Mouse (Mus musculus): ENCODE data around the gene Tex52. TPM values are rescaled to one million over a fixed set of nuclear protein-coding genes. Genes with fewer than 3 reads are reported as not detected.
"Not testable (repeated sequence)": the region's sequence is repeated elsewhere in the genome, so short reads cannot be mapped to it uniquely, and the experiment has no call there.

Gene Tex52
- polyA plus RNA-seq, 1 experiment from 2014 or later: 0.29 TPM

DNA sequence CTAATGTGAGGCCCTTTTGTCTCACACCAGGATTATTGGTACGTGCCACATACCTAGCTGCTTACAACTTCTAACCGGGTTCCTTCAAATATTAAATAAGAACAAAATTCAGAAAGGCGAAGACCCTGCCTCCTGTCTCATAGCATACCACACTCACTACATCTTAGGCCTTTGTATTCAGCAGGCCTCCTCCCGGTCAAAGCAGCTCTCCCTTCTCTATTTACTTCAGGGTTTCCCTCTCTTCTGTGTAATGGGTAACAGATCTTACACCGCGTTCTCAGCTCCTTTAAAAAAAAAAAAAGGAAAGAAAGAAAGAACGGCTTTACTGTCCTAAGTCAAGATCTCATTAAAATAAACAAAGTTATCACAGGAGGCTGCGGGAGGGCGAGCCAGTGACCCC, 13.4 kb upstream of the Tex52 start:
- peaks cover 31% of the 10 kb centered on the region for H3K4me1 ChIP-seq
- DNase-seq (ENCODE audit: low spot score): no peak
- peaks cover 42% of the 10 kb centered on the region for H3K36me3 ChIP-seq
- H3K27ac ChIP-seq: peak overlapping the region; percentile 98
- WGBS: 19% methylated on average over 9 of the region's 9 CpGs
- no peaks in the 10 kb centered on the region for H3K27me3 ChIP-seq (ENCODE audit: insufficient read depth, poor library complexity, severe bottlenecking)
- no peaks in the 10 kb centered on the region for H3K9me3 ChIP-seq
- peak overlapping the region; percentile 88 for H3K4me3 ChIP-seq

DNA sequence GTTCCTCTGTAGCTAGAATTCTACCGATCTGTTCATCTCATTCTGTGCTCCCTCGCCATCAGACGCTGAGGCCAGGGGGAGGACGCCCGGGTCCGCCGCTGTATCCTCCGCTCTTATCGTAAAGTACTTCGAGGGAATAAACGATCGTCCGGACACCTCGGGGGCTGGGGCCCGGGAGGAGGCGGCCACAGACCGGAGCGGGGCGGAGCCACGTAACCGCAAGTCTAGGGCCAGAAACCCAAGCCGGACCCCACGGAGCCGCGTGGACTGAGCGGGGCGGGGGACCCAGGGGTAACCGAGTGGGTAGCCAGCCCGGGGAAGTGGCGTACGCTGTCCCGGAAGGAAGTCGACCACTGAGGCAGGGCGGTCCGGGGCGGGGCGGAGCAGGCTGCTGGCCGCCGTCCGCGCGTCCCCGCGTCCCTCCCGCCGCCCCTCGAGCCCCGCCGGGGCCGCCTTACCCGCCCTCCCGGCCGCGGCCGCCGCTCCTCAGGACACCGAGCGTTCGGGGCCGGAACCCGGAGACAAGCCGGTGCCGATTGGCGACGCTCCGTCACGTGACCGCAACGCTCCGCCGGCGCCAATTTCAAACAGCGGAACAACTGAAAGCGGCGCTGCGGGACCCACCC, 12.8 kb upstream of the Tex52 start, which contains the start of the genes Rhno1 and Foxm1:
Gene Rhno1 (minus strand): TSS at position 531 of the 626 bp plus-strand sequence.
Gene Foxm1 (plus strand): TSS at position 587 of the 626 bp plus-strand sequence.
- under 1% methylated on average over 76 of the region's 76 CpGs for WGBS
- peak; percentile 92 for DNase-seq (ENCODE audit: low spot score)
- peaks cover 42% of the 10 kb centered on the region for H3K36me3 ChIP-seq
- no peaks in the 10 kb centered on the region for H3K27me3 ChIP-seq (ENCODE audit: insufficient read depth, poor library complexity, severe bottlenecking)
- H3K4me1 ChIP-seq: peaks cover 31% of the 10 kb centered on the region
- H3K27ac ChIP-seq: peak within 1 kb of the TSS; percentile 98
- no peaks in the 10 kb centered on the region for H3K9me3 ChIP-seq
- H3K4me3 ChIP-seq: peak within 1 kb of the TSS; percentile 88

DNA sequence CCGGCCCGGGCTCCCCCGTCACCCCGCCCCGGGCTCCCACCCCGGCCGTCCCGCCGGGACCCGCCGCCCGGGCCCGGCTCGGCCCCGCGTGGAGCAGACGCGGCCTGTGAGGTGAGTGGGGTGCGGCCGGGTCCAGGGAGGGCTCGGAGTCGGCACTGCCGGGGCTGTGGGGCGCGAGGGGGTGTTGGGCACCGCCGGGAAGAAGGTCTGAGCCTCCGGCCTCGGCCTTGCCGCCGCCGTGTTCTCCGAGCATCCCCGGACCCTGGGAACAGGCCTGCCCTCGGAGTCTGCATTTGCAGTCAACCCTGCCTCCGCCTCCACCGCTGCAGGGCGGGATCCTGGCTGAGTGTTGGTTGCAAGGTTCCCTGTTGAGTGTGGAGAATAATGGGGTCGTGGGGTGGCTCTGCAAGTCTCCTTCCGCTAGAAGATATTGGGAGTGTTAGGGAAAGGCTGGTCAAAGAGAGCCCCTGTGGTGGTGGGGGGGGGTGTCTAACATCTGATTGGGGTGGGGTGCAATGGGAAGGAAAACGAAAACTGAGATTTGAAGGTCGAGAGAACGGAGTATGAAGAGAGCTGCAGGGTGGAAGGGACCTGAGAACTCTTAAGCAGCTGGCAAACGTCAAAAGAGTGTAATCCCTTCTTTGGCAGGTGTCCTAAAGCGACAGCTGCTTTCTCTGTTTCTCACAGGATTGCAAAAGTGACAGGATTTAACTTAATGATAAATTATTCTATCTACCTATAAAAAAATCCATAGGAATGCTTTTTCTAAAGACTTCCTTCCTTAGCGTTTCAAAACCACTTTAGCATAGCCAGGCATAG, 12.0 kb upstream of the Tex52 start:
- Histone ChIP-seq H3K27me3 (ENCODE audit: insufficient read depth, poor library complexity, severe bottlenecking) (no peaks in the 10 kb centered on the region), H3K4me1 (peaks cover 31% of the 10 kb centered on the region), H3K9me3 (no peaks in the 10 kb centered on the region), H3K27ac (peak overlapping the region; percentile 98), H3K4me3 (peak overlapping the region; percentile 88), H3K36me3 (peaks cover 41% of the 10 kb centered on the region)
- 1% methylated on average over 46 of the region's 46 CpGs for WGBS
- DNase-seq (ENCODE audit: low spot score): peak; percentile 84

DNA sequence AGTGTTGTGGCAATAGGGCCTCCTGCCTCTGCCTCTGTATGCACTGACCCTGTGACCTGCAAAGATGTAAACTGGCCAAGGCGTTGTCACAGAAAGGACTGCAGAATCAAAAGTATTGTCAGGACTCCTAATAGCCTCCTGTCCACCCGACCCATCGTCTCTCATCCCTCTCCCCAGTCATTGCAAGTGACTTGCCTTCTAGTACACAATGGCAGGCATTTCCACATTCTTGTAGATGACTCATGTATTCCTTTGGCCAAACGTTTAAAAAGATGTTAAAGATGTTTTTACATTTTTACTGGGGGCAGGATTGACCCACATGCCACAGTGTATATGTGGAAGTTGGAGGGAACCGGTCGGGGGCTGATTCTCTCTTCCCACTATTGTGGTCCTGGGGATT, 10.5 kb upstream of the Tex52 start:
- Histone ChIP-seq H3K4me3 (no peak overlapping the region), H3K36me3 (peaks cover 48% of the 10 kb centered on the region), H3K27me3 (ENCODE audit: insufficient read depth, poor library complexity, severe bottlenecking) (no peaks in the 10 kb centered on the region), H3K27ac (no peak overlapping the region), H3K4me1 (peaks cover 31% of the 10 kb centered on the region), H3K9me3 (no peaks in the 10 kb centered on the region)
- no peak for DNase-seq (ENCODE audit: low spot score)
- 82% methylated on average over 6 of the region's 6 CpGs for WGBS

DNA sequence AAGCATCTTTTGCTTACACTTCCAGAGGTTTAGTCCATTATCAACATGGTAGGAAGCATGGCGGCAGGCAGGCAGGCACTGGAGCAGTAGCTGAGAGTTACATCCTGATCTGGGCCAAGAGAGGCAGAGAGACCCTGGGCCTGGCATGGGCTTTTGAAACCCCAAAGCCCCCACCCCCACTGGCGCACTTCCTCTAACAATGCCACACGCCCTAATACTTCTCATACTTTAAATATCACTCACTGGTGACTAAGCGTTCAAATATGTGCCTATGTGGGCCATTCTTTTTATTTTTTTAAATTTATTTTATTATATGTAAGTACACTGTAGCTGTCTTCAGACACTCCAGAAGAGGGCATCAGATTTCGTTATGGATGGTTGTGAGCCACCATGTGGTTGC, 8.8 kb upstream of the Tex52 start:
- Histone ChIP-seq H3K27me3 (ENCODE audit: insufficient read depth, poor library complexity, severe bottlenecking) (no peaks in the 10 kb centered on the region), H3K36me3 (peaks cover 63% of the 10 kb centered on the region), H3K4me3 (no peak overlapping the region), H3K4me1 (peaks cover 23% of the 10 kb centered on the region), H3K9me3 (no peaks in the 10 kb centered on the region), H3K27ac (no peak overlapping the region)
- 91% methylated on average over 5 of the region's 5 CpGs for WGBS
- DNase-seq (ENCODE audit: low spot score): no peak

DNA sequence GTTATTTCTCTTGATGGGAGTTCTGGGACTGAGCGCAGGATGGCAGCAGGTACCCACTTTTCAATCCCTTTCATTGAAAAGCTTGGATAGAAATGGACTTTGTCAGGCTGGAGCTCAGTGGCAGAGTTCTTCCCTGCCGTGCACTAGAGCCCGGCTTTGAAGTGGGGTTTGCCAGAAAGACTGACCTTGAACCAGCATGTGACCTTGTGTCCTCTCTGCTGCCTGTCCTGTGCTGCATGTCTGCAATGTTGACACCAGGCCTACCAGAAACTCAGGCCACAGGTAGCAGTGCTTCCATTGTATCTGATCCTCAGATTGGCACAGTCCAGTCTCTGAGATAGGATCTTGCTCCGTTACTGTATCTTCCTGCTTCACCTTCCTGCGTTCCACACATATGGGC, 5.2 kb upstream of the Tex52 start:
- WGBS: 78% methylated on average over 5 of the region's 5 CpGs
- peaks cover 97% of the 10 kb centered on the region for H3K36me3 ChIP-seq

DNA sequence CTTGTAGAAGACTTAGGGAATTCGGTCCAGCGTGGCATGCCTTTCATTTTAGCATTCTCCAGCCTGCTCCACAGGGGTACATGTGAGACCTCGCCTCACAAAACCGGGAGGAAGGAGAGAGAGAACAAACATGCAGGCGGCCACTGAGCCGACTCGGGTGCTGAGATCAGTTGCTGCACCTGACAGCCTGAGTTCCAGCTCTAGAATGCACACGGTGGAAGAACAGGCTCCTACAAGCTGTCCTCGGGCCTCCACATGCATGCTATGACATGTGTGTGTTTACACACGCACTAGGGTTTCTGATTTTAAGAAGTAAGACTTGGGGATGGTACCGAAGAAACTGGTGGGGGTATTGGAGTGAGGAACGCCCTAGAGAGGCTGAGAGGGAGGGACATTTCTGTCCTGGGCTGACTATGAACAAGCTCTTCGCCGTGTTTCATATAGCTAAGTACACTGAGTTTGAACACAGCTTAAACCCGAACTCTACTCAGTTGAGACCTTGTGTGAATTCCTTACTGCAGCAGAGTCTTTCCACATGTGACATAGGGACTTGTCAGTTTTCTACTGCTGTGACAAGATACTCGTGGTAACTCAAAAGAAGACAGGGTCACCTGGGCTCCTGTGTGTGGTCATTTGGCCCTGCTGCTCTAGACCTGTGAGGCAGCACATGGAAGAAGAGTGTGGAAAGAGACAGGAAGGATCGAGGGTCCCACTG, 1.3 kb downstream of the Tex52 start:
- Histone ChIP-seq H3K36me3 (peaks cover 54% of the 10 kb centered on the region), H3K4me3 (no peak overlapping the region), H3K27me3 (ENCODE audit: insufficient read depth, poor library complexity, severe bottlenecking) (no peaks in the 10 kb centered on the region), H3K4me1 (peaks cover 9% of the 10 kb centered on the region; the same call in 1 of the 2 replicates), H3K9me3 (no peaks in the 10 kb centered on the region), H3K27ac (no peak overlapping the region)
- WGBS: 88% methylated on average over 17 of the region's 17 CpGs
- no peak for DNase-seq (ENCODE audit: low spot score)

More for the DNA sequence above, 5.2 kb upstream of the Tex52 start:
- Histone ChIP-seq H3K9me3 (no peaks in the 10 kb centered on the region), H3K27ac (no peak overlapping the region), H3K27me3 (ENCODE audit: insufficient read depth, poor library complexity, severe bottlenecking) (no peaks in the 10 kb centered on the region), H3K4me1 (peaks cover 13% of the 10 kb centered on the region), H3K4me3 (no peak overlapping the region)
- DNase-seq (ENCODE audit: low spot score): no peak

DNA sequence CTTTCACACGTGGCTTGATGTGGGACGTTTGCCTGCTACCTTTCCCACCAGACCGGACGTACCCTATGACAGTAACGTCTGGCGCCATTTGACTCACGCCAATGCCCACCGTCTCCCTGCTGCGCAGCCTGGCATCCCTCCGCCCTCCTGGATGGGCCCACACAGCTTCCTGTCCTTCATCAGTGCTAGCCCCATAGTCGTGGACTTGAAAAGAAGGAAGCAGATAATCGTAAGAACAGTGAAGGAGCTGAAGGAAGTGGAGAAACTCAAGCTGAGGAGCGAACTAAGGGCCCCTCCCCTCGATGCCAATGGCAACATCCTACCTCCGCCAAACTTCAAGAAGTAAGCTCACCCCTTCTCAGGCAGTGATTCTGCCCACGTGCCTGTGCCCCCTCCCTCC, 4.4 kb downstream of the Tex52 start:
- H3K4me1 ChIP-seq: peaks cover 4% of the 10 kb centered on the region; the same call in 1 of the 2 replicates
- no peaks in the 10 kb centered on the region for H3K9me3 ChIP-seq
- peaks cover 23% of the 10 kb centered on the region for H3K36me3 ChIP-seq
- no peak for DNase-seq (ENCODE audit: low spot score)
- H3K27ac ChIP-seq: no peak overlapping the region
- no peaks in the 10 kb centered on the region for H3K27me3 ChIP-seq (ENCODE audit: insufficient read depth, poor library complexity, severe bottlenecking)
- WGBS: 79% methylated on average over 16 of the region's 16 CpGs
- no peak overlapping the region for H3K4me3 ChIP-seq

DNA sequence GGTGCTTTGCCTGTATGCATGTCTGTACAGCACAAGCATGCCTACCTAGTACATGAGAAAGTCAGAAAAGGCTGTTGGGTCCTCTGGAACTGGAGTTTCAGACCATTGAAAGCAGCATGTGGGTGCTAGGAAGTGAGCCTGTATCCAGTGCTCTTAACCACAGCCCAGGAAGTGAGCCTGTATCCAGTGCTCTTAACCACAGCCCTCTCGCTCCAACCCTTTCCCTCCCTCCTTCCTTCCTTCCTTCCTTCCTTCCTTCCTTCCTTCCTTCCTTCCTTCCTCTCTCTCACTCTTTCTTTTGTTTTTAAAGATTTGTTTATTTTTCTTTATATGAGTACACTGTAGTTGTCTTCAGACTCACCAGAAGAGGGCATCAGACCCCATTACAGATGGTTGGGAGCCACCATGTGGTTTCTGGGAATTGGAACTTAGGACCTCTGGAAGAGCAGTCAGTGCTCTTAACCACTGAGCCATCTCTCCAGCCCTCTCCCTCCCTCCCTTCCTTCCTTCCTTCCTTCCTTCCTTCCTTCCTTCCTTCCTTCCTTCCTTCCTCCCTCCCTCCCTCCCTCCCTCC, 5.4 kb downstream of the Tex52 start:
- H3K9me3 ChIP-seq; H3K27me3 ChIP-seq (ENCODE audit: insufficient read depth, poor library complexity, severe bottlenecking); H3K4me3 ChIP-seq; H3K4me1 ChIP-seq; H3K27ac ChIP-seq; DNase-seq (ENCODE audit: low spot score): not testable (repeated sequence)
- H3K36me3 ChIP-seq: peaks cover 16% of the 10 kb centered on the region
- WGBS: 42% methylated on average over 1 of the region's 1 CpGs

DNA sequence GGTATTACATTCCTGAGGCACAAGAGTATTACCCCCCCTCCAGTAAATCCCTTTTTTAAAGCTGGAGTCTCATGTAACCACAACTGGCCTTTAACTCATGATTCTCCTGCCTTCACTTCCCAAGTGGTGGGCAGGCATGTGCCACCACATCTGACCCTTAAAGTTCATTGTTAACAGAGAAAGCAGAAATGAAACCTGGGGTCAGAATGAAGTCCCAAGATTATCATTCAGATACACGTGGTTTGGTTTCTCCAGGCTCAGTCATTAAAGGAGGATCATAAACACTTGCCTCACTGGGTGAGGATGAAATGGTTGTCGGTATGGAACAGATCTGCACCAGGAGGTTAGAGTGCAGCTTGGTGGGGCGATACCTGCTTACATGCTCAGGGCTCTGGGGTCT, 6.0 kb downstream of the Tex52 start:
- no peak for DNase-seq (ENCODE audit: low spot score)
- WGBS: 78% methylated on average over 3 of the region's 3 CpGs
- Histone ChIP-seq H3K9me3 (no peaks in the 10 kb centered on the region), H3K4me1 (no peaks in the 10 kb centered on the region), H3K27me3 (ENCODE audit: insufficient read depth, poor library complexity, severe bottlenecking) (no peaks in the 10 kb centered on the region), H3K36me3 (peaks cover 12% of the 10 kb centered on the region), H3K4me3 (no peak overlapping the region), H3K27ac (no peak overlapping the region)

DNA sequence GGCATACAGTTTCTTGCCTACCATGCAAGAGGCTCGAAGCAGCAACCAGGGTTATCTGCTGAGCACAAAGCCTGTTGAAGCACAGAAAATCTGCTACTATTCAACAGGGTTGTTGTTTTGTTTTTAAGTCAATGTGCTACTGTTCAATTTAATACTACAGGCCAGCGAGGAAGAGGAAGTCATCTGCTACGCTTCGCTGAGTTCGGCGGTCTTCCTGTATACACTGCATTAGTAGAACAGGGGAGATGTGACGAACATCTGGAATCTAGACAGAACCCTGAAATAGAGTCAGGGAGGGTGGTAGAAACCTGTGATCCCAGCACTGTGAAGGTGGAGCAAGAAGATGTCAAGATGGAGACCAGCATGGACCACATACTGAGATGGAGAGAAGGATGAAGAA, 8.5 kb downstream of the Tex52 start:
- DNase-seq (ENCODE audit: low spot score): no peak
- Histone ChIP-seq H3K4me1 (no peaks in the 10 kb centered on the region), H3K9me3 (no peaks in the 10 kb centered on the region), H3K27ac (no peak overlapping the region), H3K27me3 (ENCODE audit: insufficient read depth, poor library complexity, severe bottlenecking) (no peaks in the 10 kb centered on the region), H3K36me3 (no peaks in the 10 kb centered on the region), H3K4me3 (no peak overlapping the region)
- WGBS: 86% methylated on average over 7 of the region's 7 CpGs

DNA sequence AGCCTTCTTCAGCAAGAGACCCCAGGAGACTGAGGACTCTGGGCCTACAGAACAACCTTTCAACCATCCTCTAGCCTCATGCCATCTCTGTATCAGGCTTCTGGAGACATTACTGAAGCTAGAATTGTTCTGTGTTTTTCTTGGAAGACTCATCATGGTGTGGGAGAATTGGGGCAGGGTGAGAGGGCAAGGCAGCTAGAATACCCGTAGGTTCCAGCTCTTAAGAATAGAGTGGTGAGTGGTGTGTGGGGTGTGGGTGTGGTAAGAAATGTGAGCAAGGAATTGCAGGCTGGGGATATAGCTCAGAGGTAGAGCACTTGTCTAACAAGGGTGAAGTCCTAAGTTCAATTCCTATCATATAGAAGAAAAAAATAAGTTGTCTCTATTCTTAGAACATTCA, 9.8 kb downstream of the Tex52 start:
- no peaks in the 10 kb centered on the region for H3K9me3 ChIP-seq
- no peaks in the 10 kb centered on the region for H3K4me1 ChIP-seq
- no peak for DNase-seq (ENCODE audit: low spot score)
- H3K36me3 ChIP-seq: no peaks in the 10 kb centered on the region
- WGBS: 79% methylated on average over 1 of the region's 1 CpGs
- H3K27me3 ChIP-seq (ENCODE audit: insufficient read depth, poor library complexity, severe bottlenecking): no peaks in the 10 kb centered on the region
- no peak overlapping the region for H3K4me3 ChIP-seq
- no peak overlapping the region for H3K27ac ChIP-seq

Data from heart, embryonic 10.5 days (tissue).